Mouse (Mus musculus) kidney, adult 8-10 months (tissue): ENCODE data around the gene Hdac9.

Experiments
- DNase-seq, 2 experiments: peaks; one replicate each; pipeline ENCODE4 v3.0.0; 2022

Gene Hdac9

GRCm38 (mm10) chr12:34916995-34917394 lies at the start of gene Hdac9:
Gene Hdac9, minus strand, starts transcription at chr12:34917095.
- DNase-seq: no peak

DNA sequence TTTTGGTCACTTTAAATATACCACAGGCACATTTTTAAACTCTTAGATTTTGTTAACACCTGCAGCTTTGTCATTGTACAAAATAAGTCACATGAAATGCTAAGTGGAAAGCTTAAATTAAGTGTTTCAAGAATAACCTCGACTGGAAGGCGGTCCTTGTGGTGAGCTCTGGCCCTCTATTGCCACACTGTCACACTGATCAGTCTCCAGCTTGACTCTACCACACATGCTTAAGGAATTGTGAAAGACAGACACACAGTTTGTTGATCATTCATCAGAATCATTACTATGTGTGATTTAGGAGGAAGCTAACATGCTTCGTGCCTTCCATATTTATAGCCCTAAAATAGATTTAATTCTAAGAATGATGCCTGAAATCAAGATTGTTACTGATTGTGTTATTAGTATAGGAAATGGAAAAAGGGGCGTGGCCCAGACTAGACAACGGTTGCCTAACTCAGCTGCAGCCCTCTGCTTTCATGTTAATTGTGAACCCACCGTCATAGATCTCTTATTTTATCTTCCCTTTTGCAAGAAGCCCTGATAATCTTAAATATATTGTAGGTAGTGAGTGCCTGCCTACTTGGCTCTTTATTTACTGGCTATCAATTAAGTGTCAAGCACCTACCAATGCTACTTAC lies 32.3 kb upstream of the Hdac9 start:
- no peak for DNase-seq

GRCm38 (mm10) chr12:34937918-34938317 lies 21.0 kb upstream of the Hdac9 start:
- peak in 1 of 2 experiments; percentile 20 for DNase-seq

- DNase-seq: no peak
These were observed 8.9 kb downstream of the Hdac9 start for GRCm38 (mm10) chr12:34908008-34908407.

GRCm38 (mm10) chr12:34907506-34907850 lies 9.4 kb downstream of the Hdac9 start:
- DNase-seq: no peak

- DNase-seq: no peak
These were observed 10.0 kb downstream of the Hdac9 start for GRCm38 (mm10) chr12:34906704-34907505.

DNA sequence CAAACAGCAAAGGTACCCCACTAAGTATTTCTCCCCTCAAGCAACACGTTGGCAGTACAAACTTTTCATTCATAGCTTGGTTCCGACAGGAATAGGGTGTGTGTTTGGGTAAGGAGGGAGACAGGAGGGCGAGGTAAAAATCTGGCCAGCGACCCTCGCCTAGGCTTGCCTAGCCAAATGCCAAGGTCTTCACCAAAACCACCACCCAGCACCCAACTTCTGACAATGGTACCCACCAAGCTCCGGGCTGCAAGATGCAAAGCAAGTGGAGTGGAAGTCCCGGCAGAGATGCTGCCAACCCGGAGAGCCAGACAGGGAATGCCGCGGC lies 10.6 kb downstream of the Hdac9 start:
- no peak for DNase-seq

DNA sequence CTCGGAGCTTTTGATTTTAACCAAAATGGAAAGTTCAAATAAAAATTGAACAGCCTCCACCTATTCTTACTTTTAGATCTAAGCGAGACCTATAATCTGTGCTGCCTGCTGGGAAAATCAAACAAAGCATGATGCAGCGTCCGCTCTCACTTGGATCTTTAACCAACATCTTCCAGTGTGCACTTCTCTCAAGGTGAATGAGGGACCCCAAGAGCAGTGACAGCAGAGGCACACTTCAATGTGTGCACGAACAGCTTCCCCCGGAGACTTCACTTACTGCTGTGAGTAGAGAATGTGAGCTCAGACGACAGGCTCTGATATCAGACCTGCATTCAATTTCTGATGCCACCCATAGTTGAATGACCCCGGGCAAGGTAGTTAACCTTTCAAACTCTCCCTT lies 16.7 kb downstream of the Hdac9 start:
- no peak for DNase-seq

DNA sequence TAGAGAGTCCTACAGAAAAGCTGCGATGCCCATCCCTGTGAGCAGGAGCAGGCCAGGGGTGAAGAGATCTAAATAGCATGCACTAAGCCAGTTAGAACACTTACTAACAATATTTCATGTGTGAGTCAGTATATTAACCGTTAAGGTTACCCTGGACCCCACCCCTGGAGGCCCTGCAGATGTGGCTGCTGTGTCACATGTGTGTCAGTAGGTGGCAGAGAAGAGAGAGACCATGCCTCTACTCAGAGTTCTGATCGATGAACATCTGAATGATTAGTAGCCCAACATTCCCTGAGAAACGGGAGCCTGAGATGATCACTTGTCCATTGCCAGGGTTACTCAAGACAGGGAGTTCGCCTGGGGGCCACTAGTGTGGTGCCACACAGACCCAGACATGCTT lies 22.0 kb downstream of the Hdac9 start:
- no peak for DNase-seq

DNA sequence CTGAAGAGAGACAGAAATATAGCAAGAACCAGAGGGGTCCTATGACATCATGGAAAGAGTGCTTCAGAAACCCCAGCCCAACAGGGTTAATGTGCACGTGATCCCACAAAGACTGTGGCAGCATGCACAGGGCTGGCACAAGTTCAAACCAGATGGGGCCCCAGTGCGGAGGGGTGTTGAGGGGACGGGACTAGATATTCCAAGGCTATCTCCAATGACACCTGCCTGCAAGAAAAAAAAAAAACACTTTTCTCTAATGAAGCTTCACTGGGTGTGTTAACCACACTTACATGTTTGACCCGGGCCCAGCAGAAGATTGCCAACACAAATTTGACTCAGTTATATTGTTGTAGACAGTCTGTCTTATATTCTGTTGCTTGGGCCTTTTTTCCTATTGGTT lies 28.2 kb downstream of the Hdac9 start:
- DNase-seq: no peak

GRCm38 (mm10) chr12:34874926-34875325 lies 42.0 kb downstream of the Hdac9 start:
- DNase-seq: no peak

DNA sequence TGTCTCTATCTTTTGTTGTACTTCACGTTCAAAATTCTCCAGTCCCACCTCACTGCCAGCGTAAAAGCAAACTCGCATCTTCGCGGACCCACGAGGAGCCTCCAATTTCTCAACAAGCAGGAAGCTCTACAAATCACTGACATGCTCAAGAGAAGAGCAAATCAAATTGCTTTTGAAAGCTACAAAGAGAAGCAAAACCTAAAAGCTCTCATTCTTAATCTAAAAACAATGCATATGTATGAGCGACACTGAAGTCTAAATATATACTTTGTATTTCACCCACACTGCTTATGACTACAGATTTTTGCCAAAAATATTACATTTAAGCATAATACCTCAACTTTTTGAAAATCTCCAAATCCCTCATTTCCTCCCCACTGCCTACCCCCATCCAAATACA lies 45.9 kb downstream of the Hdac9 start:
- no peak for DNase-seq

DNA sequence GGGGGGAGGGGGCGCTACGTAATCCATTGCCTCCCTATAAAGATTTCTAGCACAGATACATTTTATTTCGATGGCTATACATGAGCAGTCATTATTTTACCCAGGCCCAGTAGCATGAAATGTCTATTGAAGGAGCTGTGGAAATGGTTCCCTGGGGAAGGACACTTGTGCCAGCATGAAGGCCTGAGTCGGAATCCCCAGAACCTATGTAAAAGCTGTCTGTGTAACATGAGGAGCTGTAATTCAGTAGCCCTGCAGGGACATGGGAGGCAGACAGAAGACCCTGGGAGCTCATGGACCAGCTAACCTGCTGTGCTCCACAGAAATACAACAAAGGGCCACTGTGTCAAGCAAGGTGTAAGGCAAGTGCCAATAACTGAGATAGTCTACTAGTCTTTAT lies 75.7 kb downstream of the Hdac9 start:
- no peak for DNase-seq

DNA sequence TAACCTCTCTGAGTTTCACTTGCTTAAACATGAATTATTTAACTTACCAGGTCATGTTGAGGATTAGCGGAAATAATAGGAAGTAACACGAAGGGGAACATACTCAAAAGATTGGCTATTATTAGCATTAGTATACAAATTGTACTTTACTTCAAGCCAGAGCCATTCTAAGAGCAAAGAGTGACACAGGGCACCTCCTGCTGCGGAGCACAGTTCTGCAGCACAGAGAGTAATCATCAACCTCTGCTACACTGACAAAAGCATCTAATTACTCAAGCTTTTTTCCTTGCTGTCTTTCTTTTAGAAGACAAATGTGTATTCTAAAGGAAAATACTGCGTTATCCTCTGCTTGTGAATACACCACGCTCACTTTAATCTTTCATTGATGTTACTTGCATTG lies 79.6 kb downstream of the Hdac9 start:
- DNase-seq: no peak

DNA sequence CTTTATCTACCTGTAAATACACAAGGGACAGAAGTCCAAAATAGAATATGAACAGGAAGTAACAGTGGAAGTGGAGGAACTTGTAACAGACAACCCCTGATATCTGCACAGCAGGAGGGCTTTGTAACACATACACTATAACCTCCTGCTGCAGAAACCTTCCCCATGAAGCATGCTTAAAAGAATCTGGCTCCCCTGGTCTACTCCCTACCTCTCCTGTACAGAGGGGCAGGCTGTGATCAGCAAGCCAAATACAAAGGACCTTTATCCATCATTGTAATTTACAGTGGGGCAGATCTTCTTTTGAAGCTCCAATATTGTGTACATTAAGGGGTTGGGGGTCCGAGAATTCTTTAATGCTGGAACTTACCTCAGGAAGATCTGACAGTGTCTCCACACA lies 80.0 kb downstream of the Hdac9 start:
- DNase-seq: no peak

GRCm38 (mm10) chr12:34836085-34836484 lies 80.8 kb downstream of the Hdac9 start:
- DNase-seq: no peak

GRCm38 (mm10) chr12:34835493-34835892 lies 81.4 kb downstream of the Hdac9 start:
- DNase-seq: no peak

GRCm38 (mm10) chr12:34828684-34829083 lies 88.2 kb downstream of the Hdac9 start:
- no peak for DNase-seq

- DNase-seq: no peak
These were observed 90.0 kb downstream of the Hdac9 start for GRCm38 (mm10) chr12:34826931-34827330.

DNA sequence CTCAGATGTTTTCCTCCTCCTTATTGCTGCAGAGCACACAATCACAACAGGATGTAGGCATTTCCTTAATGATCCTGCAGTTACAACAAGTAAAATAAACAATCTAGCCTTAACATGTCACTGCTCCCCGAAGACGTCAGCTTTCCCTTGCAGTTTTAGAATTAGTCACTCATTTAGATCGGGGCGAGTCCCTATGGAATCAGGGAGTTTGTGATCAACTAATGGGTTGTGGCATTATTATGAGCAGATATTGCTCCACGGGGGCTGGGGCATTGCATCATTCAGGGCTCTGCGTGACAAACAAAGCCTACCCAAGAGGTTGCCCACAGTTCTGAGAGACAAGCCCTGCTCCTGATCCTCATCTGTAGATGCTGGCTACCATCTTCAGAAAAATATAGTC lies 96.7 kb downstream of the Hdac9 start:
- no peak for DNase-seq

- no peak for DNase-seq
These were observed 105.0 kb downstream of the Hdac9 start for GRCm38 (mm10) chr12:34811673-34812613.

DNA sequence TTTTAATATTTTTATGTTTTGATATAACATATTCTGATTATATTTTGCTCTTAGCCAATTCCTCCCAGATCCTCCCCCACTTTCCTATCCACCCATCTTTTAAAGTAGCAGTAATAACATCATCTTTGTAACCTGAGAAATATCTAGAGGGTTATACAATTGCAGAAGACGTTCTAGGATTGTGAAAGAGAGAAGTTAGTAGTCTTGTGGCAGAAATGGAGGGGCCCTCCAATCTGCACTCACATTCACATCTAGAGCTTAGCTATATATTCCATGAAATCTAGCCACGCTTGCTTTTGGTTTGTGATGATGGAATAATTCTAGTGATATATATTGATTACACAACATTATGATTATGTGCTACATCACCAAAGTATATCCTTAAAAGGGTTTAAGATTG lies 106.7 kb downstream of the Hdac9 start:
- DNase-seq: no peak

DNA sequence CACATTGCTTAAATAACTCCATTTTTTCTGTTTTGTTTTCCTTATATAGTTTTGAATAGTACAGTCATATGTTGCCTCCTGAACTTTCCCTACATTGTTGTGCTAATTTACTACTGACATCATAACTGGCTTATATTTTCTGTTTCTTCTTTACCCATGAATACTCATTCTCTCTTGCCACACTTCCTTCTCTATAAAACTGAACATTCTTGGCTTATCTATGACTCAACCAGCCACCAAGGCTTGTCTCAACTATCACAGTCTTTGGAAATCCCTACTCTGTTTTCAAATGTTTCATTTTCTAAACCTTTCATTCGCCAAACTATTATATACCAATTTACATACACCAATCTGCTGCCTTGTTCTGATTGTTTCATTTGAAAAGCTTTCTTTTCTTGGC lies 108.7 kb downstream of the Hdac9 start:
- DNase-seq: no peak

GRCm38 (mm10) chr12:34806528-34806927 lies 110.4 kb downstream of the Hdac9 start:
- DNase-seq: no peak
